Mouse (Mus musculus): ENCODE data around the gene Vmn2r32. TPM values are rescaled to one million over a fixed set of nuclear protein-coding genes. Genes with fewer than 3 reads are reported as not detected.
"Not testable (repeated sequence)": the region's sequence is repeated elsewhere in the genome, so short reads cannot be mapped to it uniquely, and the experiment has no call there.

The Vmn2r32 gene
- polyA plus RNA-seq (2015; fragmentation: Nextera tagmentation; extraction: Ambion mirVana): not detected in 2 replicates

- H3K27ac ChIP-seq (ENCODE audit: low read length); ATAC-seq (ENCODE audit: insufficient read depth, low FRiP score); H3K9me3 ChIP-seq (replicated peaks; ENCODE audit: control insufficient read depth, low read length); H3K36me3 ChIP-seq (ENCODE audit: control insufficient read depth, insufficient read depth, low read length); H3K4me3 ChIP-seq (replicated peaks; ENCODE audit: low read length); H3K4me2 ChIP-seq (ENCODE audit: low read depth, low read length); H3K4me1 ChIP-seq (ENCODE audit: control insufficient read depth, insufficient read depth, low read length); H3K27me3 ChIP-seq (ENCODE audit: control insufficient read depth, insufficient read depth, low read length); H3K9ac ChIP-seq (ENCODE audit: low read length): not testable (repeated sequence)
- 78% methylated on average over 1 of the region's 2 CpGs for WGBS
Measured at GRCm38 (mm10) chr7:7479918-7480317, at the start of gene Vmn2r32. Vmn2r32 (minus strand) TSS chr7:7480018.

Other genes starting within 250 kb of the Vmn2r32 start
- gene Vmn2r29, start 232.7 kb downstream of the Vmn2r32 start, polyA plus RNA-seq (2015; fragmentation: Nextera tagmentation; extraction: Ambion mirVana): 0.82 and 1.0 TPM in 2 replicates
- 1.5 and 3.7 TPM in 2 replicates for gene Gm45844, start 201.7 kb downstream of the Vmn2r32 start, polyA plus RNA-seq (2015; fragmentation: Nextera tagmentation; extraction: Ambion mirVana)
- 51.4 and 59.2 TPM in 2 replicates for gene Clcn4, start 179.2 kb downstream of the Vmn2r32 start, polyA plus RNA-seq (2015; fragmentation: Nextera tagmentation; extraction: Ambion mirVana)
- gene Vmn2r30, start 142.4 kb downstream of the Vmn2r32 start, polyA plus RNA-seq (2015; fragmentation: Nextera tagmentation; extraction: Ambion mirVana): 0.03 TPM in 1 of 2 replicates, not detected in the other
- not detected in 2 replicates for gene Gm45783, start 105.4 kb downstream of the Vmn2r32 start, polyA plus RNA-seq (2015; fragmentation: Nextera tagmentation; extraction: Ambion mirVana)
- gene Vmn2r31, start 80.3 kb downstream of the Vmn2r32 start, polyA plus RNA-seq (2015; fragmentation: Nextera tagmentation; extraction: Ambion mirVana): not detected in 2 replicates
- gene Vmn2r33, start 86.8 kb upstream of the Vmn2r32 start, polyA plus RNA-seq (2015; fragmentation: Nextera tagmentation; extraction: Ambion mirVana): not detected in 2 replicates
- gene Vmn2r34, start 209.5 kb upstream of the Vmn2r32 start, polyA plus RNA-seq (2015; fragmentation: Nextera tagmentation; extraction: Ambion mirVana): not detected in 2 replicates